Mouse (Mus musculus): ENCODE results near the gene Nfe2l1.
"Not testable (repeated sequence)": the region's sequence is repeated elsewhere in the genome, so short reads cannot be mapped to it uniquely, and the experiment has no call there.

Nfe2l1 gene

DNA sequence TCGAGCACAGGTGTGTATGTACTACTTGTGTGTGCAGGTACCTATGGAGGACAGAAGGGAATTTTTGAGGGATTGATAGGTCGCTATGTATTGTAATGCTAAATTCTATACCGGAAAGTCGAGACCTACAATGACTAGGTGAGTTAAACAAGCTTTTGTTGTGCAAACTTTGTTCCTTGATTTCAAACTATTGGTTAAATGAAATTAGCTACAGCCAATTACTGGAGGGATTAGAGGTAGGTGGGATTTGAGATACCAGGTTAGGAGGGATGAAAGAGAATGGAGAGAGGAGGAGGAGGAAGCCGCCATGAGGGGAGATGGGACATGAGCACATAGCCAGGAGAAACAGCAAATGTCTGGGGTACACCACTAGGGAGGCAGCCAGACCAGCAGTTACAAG, 49.5 kb downstream of the Nfe2l1 start:
- DNase-seq (ENCODE audit: low spot score in 2 of 2), result no peak

DNA sequence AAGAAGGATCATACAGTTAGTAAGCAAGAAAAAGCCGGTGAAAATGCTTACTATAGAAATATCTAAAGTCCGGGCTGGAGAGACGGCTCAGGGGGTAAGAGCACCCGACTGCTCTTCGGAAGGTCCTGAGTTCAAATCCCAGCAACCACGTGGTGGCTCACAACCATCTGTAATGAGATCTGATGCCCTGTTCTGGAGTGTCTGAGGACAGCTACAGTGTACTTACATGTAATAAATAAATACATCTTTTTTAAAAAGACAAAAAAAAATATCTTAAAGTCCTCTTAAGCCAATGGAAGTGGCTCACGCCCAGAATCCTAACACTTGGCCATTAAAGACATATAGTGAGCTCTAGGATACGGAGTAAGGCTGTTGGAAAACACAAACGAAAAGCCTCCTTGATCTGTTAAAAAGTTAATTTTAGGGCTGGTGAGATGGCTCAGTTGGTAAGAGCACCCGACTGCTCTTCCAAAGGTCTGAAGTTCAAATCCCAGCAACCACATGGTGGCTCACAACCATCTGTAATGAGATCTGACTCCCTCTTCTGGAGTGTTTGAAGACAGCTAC, 51.6 kb downstream of the Nfe2l1 start:
- DNase-seq (ENCODE audit: low spot score in 2 of 2), result not testable (repeated sequence)

DNA sequence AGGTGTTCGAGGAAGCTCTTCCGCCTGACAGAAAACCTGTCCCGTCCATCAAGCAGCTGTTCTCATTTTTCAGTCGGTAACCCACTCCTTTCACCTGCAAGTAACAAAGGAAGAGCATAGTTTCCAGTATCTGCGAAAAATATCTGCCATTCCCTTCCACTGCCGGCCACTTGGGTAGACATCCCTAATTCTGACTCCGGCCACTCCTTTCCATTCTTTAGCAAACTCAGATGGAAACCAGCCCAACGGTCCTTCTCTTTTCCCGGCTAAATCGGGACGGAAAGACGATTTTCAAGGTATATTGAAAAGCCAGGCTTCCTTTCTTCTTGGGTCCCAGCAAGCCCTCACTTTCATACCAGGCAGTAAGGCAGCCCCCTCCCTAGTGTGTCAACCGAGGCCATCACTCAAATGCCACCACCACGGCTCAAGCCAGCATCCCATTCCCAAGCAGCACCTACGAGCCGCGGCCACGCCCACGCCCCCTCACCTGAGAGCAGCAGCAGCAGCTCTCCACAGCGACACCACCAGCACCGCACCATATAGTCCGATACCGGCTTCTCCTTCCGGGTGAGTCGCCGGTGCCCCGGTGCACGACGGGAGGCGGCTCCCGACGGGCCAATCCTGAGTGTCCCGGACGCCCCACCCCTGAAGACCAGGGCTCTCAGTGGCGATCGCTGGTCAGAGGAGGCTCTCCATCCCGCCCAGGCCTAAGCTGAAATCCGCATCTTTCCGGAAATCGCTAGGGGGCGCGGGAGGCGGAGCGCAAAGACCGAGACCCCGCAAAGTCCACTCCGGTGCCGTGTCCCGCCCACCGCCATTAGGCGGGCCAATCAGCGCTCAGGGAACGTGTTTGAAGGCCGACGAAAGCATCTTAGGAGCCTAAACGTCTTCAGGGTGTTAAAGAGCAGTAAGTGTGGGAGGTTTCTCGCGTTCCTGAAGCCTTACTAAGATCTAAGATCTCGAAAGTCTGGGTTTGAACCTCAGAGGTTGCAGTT, 52.5 kb downstream of the Nfe2l1 start, which contains the start of gene Snx11:
Gene Snx11 (minus strand): TSS at position 592 of the 995 bp plus-strand sequence.
- peak; percentile 100 for DNase-seq (ENCODE audit: low spot score in 2 of 2)

DNA sequence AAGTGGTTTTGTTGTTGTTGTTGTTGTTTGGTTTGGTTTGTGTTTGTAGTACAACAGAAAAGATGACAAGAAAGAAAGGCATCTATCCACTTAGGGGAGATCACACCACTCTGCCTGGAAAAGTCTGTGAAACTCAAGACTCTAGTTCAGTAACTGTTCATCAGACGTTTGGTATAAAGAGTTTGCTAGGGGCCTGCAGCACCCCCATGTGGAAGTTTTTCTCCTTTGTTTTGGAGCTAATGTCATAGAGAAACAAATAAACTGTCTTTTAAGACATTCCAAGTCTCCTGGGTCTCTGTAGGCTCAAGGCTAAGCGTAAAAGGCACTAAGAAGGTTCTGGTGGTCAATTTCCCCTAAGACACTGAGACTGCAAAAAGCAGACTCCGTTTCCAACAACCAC, 53.7 kb downstream of the Nfe2l1 start:
- no peak for DNase-seq (ENCODE audit: low spot score in 2 of 2)

DNA sequence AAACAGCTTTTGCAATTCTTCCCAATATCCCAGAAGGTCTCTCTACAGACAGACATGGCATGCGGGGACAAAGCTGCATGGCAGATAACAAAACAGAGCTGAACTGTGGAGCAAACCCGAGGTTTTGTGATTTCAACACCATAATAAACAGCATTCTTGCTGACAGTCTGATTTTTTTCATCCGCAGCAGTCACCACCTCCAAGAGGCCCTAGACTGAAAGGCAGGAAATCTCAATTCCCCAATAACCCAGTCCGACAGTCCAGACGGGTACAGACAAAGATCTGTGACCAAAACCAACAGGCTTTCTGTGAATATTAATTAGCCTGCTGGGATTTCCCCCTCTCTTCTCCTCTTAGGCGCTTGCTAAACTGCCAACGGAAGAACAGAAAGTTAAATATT, 54.1 kb downstream of the Nfe2l1 start:
- DNase-seq (ENCODE audit: low spot score in 2 of 2), result peak in 1 of 2 experiments; percentile 34

DNA sequence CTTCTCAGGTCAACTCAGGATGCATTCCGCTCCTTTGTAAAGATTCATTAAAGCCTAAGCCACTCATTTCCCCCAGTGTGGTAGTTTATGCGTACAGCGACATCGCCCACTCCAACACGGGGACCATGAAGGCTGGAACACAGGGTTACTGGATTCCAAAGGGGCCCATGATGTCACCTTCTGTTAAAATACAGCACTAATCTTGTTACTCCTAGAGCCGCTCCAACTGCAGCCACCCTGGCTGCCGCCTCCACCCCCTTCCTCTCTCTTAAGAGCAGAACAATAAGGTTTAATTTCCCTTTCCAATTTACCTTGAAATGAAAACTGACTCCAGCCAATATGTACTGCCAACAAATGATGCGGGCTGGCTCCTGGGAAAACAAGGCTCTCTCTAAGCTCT, 54.7 kb downstream of the Nfe2l1 start:
- no peak for DNase-seq (ENCODE audit: low spot score in 2 of 2)

DNA sequence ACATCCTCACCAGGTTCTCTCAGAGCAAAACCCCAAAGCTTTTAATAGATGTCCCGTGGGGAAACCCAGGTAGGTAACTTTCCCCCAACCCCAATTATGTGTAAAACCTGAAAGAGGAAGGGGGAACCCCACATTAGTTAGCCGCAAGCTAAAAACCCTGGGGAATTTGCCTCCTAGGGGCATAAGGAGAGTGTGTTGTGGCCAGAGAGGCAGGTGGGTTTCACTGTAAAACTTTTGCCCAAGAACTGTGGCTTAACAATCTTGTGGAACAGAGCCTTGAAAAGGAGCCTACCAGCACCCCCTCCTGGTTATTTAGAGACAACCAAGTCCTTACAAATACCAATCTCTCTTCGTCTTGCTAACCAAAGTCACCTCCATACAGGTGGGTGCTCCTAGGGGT, 55.2 kb downstream of the Nfe2l1 start:
- peak; percentile 79 to 83 for DNase-seq (ENCODE audit: low spot score in 2 of 2)

DNA sequence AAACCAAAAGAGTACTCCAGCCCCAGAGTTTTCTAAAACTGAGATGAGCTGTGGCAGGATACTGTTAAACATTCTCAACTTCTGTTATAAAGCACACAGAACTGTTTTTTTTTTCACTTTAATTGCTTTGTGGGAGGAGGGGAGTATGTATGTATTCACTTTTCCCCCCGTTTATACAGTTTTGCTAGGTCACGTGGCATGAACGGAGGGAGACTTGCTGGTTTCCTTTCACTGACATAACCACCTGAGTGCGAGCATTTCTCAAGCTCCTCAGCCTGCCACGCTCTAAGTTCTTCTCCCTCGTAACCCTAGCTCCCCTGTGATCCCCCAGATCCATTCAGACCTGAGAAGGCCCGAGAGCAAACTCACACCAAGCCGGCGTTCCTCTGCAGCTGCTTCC, 57.4 kb downstream of the Nfe2l1 start:
- no peak for DNase-seq (ENCODE audit: low spot score in 2 of 2)

DNA sequence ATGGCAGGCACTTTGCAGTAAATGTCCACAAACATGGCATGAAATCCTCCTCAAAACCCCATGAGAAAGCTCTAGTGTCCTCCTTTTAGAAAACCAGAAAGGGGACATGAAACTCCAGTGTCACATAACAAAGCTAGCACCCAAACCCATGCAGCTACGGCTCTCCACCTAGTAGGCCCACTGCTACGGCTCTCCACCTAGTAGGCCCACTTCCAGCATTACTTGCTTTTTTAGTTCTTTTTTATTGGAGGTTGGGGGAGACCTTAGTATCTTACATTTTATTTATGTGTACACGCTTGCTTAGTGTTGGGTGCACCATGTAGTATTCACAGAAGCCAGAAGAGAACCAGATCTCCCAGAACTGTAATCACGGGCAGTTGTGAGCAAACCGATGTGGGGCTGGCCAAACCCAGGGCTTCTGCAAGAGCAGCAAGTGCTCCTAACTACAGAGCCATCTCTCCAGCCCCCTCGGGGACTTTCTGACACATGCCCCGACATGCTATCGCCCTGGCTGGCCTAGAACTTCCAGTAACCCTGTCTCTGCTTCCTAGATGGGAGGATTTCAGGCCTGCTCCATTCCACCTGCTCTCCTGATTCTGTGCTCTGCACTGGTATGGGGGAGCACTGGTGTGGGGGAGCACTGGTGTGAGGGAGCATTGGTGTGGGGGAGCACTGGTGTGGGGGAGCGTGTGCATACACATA, 58.3 kb downstream of the Nfe2l1 start:
- DNase-seq (ENCODE audit: low spot score in 2 of 2), result no peak

DNA sequence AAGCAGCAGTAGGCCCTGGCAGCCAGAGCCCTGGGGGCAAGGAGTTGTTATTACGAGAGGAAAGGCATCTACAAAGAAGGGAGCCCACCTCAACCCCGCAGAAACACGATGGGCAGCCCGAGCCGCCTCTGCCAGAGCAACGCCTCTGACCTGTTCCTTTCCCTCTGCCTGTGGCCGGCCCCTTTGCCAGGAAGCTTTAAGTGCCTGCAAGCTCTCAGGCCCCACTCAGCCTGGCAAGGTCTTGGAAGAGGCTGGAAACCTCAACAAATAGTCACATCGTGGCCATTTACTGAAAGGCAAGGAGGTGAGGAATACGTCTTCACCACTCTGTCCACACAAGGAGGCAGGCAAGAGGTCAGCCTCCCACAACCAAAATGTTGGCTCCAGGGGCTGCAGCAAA, 61.5 kb downstream of the Nfe2l1 start:
- DNase-seq (ENCODE audit: low spot score in 2 of 2), result no peak
